Mouse (Mus musculus) spleen, adult 2 months (tissue): Measurements from ENCODE around the gene Gm11596.

ENCODE experiments used
- CTCF ChIP-seq: fragments of 200-500 bp; IDR thresholded peaks from 2 replicates; pipeline ENCODE4 v1.5.1; 2011; ENCODE audit warnings: mild to moderate bottlenecking, inconsistent platforms; ENCODE audit not compliant: insufficient read depth, insufficient read length, insufficient replicate concordance; ENCODE audit errors: extremely low read depth
- POLR2A ChIP-seq: fragments of 200-500 bp; IDR thresholded peaks from 2 replicates; pipeline ENCODE4 v1.6.1; 2011; ENCODE audit warnings: low read depth, low read length, inconsistent platforms

DNA sequence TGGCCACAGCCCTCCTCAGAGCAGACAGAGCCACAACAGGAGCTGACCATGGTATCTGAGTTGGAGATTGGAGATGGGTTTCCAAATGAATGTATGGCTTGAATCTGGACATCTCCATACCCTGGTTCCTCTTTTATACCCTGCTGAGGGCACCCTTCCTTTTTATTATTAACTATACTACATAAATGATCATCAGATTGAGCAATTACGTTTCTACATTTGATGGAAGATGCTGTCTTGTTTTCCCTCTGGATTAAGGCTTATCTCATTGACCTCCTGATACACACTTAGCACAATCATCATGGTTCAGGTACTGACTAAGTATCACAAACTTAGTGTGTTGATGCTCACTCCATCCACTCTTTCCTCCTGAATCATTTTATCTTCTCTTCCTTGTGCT, 44.7 kb upstream of the Gm11596 start, which contains the start of gene 2300003K06Rik:
- no peak for TF ChIP-seq CTCF
- TF ChIP-seq POLR2A, result no peak
